Mouse (Mus musculus) left cerebral cortex, postnatal 14 days (tissue): ENCODE results near the gene Rapgef3. TPM values are rescaled to one million over a fixed set of nuclear protein-coding genes. Genes with fewer than 3 reads are reported as not detected.

Experiments
- DNase-seq, 2 experiments: peaks; one replicate each; pipeline ENCODE4 v3.0.0; 2021 to 2022; ENCODE audit warnings: low spot score in 2 of 2, mixed read lengths in 1 of 2
- intact Hi-C: fragments of 180-260 bp; cut with DNase I; formaldehyde crosslinking; loops from one replicate; pipeline ENCODE4 v1.15.1; 2025
- total RNA-seq, 2 experiments: library from RNA; stranded (reverse); gene quantifications; 2 replicates each; pipeline ENCODE4 v1.2.3; 2021

The Rapgef3 gene
- total RNA-seq, 2 experiments from 2014 or later = 28.9 to 36.7 TPM

- no peak for DNase-seq
- intact Hi-C loops = no loop called here
Observed at GRCm38 (mm10) chr15:97710906-97711305, 56.9 kb downstream of the Rapgef3 start.

- DNase-seq = peak; percentile 68 to 88
- intact Hi-C loops = no loop called here
Observed at GRCm38 (mm10) chr15:97705211-97706050, 62.3 kb downstream of the Rapgef3 start, which contains the start of gene Rpap3. Gene Rpap3, minus strand, starts transcription at chr15:97705825.

- intact Hi-C loops = no loop called here
- no peak for DNase-seq
Observed at GRCm38 (mm10) chr15:97696616-97697015, 71.2 kb downstream of the Rapgef3 start.

Other genes starting within 250 kb of the Rapgef3 start
- 10 to 100 TPM; 27.4 to 28.2 TPM for gene Rpap3, start 62.1 kb downstream of the Rapgef3 start, total RNA-seq
- gene Endou, start 36.6 kb downstream of the Rapgef3 start, total RNA-seq = under 1 TPM; 0.94 to 0.97 TPM
- gene Slc48a1, start 10.5 kb upstream of the Rapgef3 start, total RNA-seq = 100 to 1,000 TPM; 157 to 169 TPM
- 10 to 100 TPM; 23.7 to 25.9 TPM for gene Hdac7, start 76.5 kb upstream of the Rapgef3 start, total RNA-seq
- under 1 TPM; 0.13 TPM for gene Vdr, start 142.7 kb upstream of the Rapgef3 start, total RNA-seq
- gene Tmem106c, start 196.2 kb upstream of the Rapgef3 start, total RNA-seq = 10 to 100 TPM; 14.9 to 16.3 TPM
- gene Col2a1, start 236.7 kb upstream of the Rapgef3 start, total RNA-seq = under 1 TPM; 0.57 to 0.97 TPM